Mouse (Mus musculus) fat pad, adult 2 months (tissue): ENCODE results near the gene Cntn5.

Experiments
- DNase-seq: peaks from one replicate; pipeline ENCODE4 v3.0.0-alpha.2; 2011; ENCODE audit warnings: low read depth, low spot score; ENCODE audit errors: extremely low read depth

Cntn5 gene

DNA sequence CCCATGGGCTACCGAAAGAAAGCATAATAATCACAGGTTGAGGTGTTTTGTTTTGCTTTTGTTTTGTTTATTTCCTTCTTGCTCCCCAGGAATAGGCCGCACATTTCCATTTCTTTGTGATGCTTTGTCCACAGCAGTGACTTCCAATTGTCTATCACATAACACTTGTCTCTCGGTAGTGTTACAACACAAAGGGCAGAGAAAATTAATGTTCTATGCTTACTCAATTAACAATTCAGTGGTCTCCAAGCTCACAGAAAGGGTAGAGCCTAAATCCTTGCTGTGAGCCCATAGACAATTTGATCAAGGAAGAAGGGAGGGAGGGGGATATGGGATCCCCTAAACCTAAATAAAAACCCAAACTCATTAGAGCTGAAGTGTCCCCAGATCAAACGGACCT is 671.2 kb downstream of the Cntn5 start:
- no peak for DNase-seq

DNA sequence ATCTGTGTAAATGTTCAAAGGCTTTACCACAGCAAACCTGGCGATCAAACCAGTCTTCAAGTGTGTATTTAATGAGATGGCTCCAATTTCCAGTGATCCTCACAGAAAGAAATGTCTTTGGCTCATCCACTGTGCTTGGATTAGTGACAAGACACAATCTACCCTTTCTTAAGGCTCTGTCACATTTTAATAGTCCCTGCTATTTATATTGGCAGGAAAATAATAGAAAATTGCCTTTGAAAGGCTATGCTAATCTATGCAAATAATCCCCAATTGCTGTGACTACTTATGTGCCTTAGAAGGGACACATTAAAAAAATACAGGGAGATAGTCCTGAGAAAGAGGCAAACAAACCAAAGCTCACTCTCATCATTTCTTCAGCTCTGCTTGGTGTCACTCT is 672.5 kb downstream of the Cntn5 start:
- DNase-seq, result no peak

DNA sequence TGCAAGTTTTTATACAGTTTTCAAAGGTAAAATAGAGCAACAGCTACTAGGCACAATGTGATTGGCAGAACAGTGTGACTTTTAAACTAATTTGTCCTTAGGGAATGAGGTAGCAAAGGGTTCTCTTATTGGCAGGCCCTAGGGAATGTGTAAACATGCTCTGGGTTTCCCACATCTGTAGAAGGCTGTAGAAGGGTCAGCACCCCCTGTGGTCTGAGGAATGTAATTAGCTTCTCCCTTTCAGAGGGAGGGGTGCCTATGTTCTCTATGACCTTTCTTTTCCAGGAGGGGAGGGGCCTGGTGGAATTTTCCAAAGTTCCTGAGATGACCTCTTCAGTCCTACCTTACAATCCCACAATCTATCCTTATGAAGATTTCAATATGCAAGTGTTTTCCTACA is 673.6 kb downstream of the Cntn5 start:
- DNase-seq, result no peak

- no peak for DNase-seq
Measured at GRCm38 (mm10) chr9:10229716-10230115, 674.9 kb downstream of the Cntn5 start.

- no peak for DNase-seq
Measured at GRCm38 (mm10) chr9:10226013-10226412, 678.6 kb downstream of the Cntn5 start.

DNA sequence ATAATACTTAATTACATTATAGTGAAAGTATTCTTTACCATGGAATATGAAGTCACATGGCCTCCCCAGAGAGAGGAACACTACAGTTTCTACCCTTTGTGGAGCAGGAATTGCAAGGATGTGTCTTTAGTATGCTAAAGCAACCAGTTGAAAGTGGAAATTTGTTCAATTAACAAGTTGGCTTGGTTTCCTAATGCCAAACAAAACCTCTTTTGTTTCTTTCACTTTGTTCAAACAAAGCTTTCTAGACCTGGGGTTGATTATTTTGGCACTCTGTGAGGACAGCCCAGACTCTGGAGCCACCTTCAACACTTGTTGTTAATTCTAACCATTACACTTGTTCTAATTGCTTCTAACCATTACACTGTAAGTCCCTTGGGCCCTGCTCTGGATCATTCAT is 718.5 kb downstream of the Cntn5 start:
- DNase-seq, result peak; percentile 0

DNA sequence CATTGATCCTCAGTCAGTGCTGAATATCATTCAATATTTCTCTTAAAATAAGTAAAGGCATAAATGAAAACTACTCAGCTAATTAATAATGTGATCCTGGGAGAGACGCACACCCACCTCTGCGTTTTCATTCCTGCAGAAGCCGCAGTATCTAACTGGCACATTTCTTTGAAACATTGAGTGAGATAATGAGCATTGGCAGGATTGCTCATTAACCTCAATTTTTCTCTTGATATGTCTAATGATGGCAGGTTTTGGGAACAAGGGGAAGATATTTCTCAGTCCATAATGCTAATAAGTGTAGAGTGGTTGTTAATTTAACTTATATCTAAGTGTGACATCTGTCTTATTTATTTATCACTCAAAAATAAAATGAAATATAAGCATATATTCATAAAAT is 734.0 kb downstream of the Cntn5 start:
- no peak for DNase-seq

DNA sequence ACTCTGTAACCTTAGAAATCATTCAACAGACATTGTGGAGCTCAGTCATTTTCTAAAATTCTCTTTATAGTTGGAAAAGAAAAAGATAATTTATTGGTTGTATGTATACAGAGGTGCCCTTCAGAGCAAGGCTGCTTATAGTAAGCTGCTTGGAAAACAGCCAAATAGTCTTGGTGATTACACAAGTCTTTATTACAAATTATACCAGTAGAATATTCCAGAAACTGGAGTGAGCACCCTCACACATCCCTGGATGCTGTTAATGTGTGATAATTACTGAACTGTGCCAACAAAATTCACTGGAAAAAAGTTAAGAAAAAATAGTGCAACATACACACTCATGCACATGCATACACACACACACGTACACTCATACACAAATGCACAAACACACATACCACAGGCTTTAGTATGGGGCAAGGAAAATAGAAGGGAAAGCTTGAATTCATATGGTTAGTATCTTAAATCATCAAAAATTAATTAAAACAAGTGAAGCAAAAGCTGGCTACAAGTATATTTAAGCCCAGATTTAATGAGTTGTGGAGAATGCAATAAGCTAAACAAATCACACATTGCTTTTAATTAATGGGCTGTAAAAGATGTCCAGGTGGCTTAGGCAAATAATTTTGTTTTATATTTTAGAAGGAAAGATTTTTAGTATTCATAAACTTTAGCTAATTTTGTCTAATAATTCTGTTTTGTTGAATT is 783.1 kb downstream of the Cntn5 start:
- DNase-seq, result no peak

DNA sequence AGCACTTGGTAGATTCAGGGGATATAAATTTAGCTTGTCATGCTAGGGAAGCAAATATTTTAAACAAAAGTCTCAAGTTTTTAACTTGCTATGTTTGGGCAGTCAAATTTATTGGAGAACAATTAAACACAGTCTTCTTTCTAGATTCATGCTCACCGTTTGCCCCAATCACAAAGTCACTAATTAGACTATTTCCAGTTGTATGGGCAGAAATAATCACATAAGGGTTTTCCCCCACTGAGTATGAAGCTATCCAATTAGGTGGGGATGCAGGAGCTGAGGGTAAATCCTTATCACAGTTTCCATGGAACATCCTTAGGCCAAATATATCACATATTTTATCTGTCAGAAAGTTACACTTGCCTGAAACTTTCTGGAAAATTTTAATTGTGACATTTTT is 788.0 kb downstream of the Cntn5 start:
- no peak for DNase-seq

- no peak for DNase-seq
Measured at GRCm38 (mm10) chr9:10109156-10109555, 795.4 kb downstream of the Cntn5 start.

GRCm38 (mm10) chr9:10107861-10108260 is 796.7 kb downstream of the Cntn5 start:
- no peak for DNase-seq

DNA sequence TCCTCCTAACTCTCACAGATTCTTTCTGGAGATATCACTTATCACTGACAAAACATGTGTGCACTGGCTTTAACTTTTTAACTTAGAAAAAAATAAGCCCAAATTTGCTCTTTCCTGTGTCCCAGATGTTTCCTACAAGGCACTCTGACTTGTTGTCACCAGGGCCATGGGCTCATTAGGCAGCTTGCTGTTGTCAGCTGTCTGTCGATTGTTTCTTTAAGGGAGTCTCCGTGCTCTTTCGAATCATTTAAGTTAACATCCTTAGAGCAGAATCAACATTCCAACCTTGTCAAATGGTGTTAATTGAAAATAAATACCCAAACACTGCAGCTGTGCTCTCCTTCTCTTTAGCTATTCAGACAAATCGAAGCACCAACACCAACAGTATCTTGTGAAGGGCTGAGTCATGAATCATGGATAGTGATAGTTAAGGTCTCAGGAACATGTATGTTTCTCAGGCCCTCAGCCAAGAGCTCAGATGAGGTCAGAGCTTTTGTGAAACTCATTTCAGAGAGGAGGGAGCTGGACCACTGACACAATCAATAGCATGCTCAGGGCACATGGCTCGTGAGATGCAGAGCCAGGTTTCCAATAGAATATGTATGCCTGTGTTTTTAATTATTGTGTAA is 802.6 kb downstream of the Cntn5 start:
- DNase-seq, result no peak

DNA sequence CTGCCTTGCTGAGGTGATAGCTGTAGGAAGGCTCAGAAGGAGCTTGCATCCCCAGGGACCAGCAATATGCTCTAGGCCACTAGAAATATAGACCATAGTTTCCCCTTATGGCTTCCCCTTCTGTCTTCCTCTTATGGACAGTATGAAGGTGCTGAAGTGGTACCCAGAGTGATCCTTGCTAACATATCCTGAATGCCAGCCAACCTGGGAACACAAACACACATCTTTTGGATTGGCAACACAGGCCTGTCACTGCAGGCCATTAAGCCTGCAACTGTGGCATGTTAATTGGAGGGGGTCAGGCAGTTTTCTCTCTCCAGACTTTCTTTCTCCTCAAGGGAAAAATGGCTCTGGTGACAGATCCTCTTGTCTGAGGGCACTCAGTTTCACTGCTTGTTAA is 828.3 kb downstream of the Cntn5 start:
- DNase-seq, result no peak

- no peak for DNase-seq
Measured at GRCm38 (mm10) chr9:10073401-10073800, 831.2 kb downstream of the Cntn5 start.

DNA sequence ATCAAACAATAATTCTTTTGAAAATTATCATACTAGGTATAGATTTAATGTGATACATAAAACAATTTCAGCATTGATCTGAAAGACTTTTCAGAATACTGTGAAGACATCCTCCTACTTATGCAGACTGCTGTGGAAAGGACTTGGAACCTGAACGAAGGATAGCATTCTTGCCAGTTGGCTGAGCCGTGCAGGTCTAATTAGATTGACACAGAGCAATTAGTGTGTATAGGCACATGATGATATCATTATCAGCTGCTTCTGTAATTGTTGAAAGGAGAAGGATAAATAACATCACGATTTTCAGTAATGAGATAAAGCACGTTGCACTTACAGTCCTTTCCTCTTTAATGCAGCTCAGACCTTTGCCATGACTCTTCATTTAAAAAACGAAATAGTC is 831.7 kb downstream of the Cntn5 start:
- no peak for DNase-seq

DNA sequence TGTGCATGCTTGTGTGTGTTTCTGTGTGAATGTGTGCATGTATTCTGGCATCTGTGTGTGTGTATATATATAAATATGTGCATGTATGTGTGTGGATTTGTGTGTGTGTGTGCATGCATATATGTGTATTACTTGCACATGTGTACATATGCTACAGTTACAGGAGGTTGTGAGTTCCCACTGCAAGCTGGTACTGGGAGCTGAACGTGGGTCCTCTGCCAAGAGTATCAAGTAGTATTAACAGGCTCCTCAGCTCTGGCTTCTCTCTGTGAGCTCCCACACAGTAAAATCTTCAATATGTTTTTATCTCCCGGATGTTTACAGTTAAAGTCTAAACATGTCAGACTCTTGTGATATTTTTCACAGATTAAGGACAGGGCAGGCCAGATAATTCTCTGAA is 833.3 kb downstream of the Cntn5 start:
- no peak for DNase-seq

GRCm38 (mm10) chr9:10044969-10045789 is 859.4 kb downstream of the Cntn5 start:
- DNase-seq, result no peak

DNA sequence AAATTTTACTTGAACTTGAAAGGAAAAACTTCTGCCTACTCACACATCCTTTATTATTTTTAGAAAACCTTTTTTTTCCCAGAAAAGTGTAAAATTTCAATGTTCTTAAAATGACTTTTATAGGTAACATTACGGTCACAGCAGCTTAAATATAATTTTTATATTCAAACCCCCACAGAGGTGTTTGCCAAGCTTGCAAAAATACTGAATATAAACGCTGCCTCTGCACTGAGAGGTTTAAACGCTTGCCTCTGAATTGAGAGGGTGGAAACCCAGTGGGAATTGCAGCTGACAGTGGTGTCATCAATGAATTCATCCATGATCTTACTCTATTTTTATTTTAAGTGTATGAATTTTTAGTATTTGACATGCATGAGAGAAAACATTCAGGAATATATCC is 861.6 kb downstream of the Cntn5 start:
- DNase-seq, result no peak

GRCm38 (mm10) chr9:10015129-10015528 is 889.4 kb downstream of the Cntn5 start:
- DNase-seq, result no peak

DNA sequence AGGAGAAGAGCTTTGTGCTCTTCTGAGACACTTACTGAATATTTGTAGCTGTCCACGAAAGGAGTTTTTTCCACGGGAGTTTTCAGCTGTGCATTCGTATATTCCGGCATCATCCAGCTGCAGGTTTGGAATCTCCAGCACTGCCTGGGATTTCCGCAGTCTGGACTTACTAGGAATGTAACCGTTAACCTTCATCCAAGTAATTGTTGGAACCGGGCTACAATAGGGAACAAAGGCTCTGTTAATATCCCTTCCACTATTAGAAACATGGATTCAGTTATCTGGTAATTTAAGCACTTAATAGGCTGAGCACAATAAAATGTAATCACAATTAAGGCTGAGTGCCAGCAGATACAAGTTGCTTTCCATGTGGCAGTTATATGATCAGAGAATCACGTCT is 920.5 kb downstream of the Cntn5 start:
- DNase-seq, result no peak

DNA sequence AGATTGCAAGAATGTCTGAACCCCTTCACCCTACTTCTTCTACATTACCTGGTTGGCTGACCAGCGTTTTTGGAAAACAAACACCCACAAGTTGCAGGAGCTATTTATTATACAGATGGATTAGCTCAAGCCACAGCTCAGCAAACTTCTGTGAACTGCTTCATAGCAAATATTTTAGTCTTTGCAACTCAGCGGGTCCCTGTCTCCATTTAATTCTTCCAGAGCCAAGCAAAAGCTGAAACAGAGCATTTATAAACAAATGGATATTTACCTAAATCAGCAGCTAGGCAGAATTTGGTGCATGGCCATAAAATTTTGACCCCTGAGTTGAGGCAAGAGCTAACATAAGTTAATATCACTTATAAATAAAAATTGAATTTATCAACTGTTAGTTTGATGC is 921.4 kb downstream of the Cntn5 start:
- DNase-seq, result no peak

GRCm38 (mm10) chr9:9965370-9965769 is 939.2 kb downstream of the Cntn5 start:
- DNase-seq, result no peak
